Mouse (Mus musculus): ENCODE results near the gene 1810065E05Rik. TPM values are rescaled to one million over a fixed set of nuclear protein-coding genes. Genes with fewer than 3 reads are reported as not detected.

1810065E05Rik gene
- not detected for total RNA-seq (2021)

- no peak for DNase-seq
Measured at GRCm38 (mm10) chr11:58420815-58421214, at the start of gene 1810065E05Rik. Gene 1810065E05Rik, plus strand, starts transcription at chr11:58421111.

DNA sequence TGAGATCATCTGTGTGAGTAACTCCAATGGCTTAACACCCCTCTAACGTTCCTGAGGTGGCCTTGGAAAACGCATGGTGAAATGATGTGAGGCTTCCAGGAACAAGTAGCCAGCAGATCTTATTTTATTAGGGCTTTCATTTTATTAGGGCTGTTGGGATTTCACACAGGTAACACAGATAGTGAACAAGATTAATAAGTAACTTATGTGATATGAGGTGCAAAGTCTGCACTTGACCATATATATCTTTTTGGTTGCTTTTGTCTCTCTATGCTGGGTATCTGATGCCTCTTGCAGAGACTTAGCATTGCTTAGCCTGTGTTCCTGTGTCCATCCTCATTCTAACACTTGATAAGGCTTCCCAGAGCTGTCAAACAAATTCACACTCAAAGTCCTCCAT, 43.6 kb upstream of the 1810065E05Rik start:
- no peak for DNase-seq

- no peak for DNase-seq
Measured at GRCm38 (mm10) chr11:58377686-58378085, 43.2 kb upstream of the 1810065E05Rik start.

- DNase-seq: peak; percentile 27 to 35
Measured at GRCm38 (mm10) chr11:58378763-58379278, 42.1 kb upstream of the 1810065E05Rik start, which contains the start of gene Lypd8. Gene Lypd8, plus strand, starts transcription at chr11:58379043.

DNA sequence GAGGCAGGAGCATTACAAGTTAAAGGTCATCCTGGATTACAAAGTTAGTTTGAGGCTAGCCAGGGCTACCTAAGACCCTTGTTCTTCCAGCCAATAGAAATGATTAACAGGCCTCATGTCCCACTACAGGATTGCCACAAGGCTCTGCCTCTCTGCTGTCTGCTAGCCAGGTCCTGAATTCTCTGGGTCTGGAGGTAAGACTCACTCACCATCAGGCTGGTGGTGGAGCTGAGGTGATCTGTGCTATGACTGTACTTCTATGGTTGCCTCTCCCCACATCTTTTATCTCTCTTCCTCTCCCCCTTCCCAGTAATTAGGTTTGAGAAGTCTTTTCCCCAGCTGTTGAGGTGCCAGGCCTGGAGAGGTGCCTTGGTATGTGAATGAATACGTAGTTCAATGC, 41.4 kb upstream of the 1810065E05Rik start:
- DNase-seq: no peak

DNA sequence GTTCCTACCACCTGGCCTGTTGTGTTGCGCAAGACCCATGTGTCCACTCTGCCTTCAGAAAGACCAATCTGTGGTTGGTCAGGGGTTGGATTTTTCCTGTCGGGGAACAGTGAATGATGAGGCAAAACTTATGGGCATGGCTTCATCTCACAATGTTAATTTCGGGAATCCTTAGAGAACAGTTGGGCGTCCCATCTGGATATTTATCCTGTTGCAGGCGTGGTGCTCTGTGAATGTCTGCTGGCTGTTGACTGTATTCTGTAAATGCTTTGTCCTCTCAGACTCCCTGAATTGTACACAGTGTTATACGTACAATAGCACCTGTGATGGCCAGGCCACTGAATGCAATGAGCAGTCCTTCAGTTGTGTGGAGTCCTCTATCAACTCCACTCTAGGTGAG, 38.4 kb upstream of the 1810065E05Rik start:
- DNase-seq: peak; percentile 27 to 30

GRCm38 (mm10) chr11:58399985-58400645, 20.8 kb upstream of the 1810065E05Rik start:
- DNase-seq: no peak

GRCm38 (mm10) chr11:58400655-58401054, 20.3 kb upstream of the 1810065E05Rik start:
- no peak for DNase-seq

GRCm38 (mm10) chr11:58408066-58408465, 12.8 kb upstream of the 1810065E05Rik start:
- DNase-seq: no peak

GRCm38 (mm10) chr11:58418336-58418735, 2.6 kb upstream of the 1810065E05Rik start:
- peak; percentile 21 for DNase-seq

DNA sequence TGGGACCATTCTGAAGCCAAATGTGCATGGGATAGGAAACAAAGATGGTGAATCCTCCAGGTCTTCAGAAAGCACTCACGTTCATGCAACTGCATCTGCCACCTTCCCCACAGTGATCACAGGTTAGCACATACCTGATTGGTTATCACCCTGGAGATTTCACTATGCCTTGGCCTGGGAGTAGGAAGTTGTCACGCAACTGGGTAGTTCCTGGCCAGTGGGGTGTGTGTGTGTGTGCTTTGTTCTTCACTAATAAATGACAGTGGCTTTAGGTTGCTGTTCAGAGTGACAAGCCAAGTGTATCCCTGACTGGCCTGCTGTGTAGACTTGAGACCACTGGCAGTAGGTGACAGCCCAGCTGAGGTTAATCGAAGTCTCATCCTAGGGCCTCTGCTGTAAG, 11.3 kb downstream of the 1810065E05Rik start, which contains the start of gene Gm12253:
Gm12253 (plus strand) TSS at position 301 of the 400 bp plus-strand sequence.
- no peak for DNase-seq

GRCm38 (mm10) chr11:58437866-58438265, 17.0 kb downstream of the 1810065E05Rik start:
- DNase-seq: no peak

- DNase-seq: no peak
Measured at GRCm38 (mm10) chr11:58452759-58453158, 31.8 kb downstream of the 1810065E05Rik start, which contains the start of gene Lypd9. Gene Lypd9, minus strand, starts transcription at chr11:58452923.

- DNase-seq: no peak
Measured at GRCm38 (mm10) chr11:58453592-58453991, 32.7 kb downstream of the 1810065E05Rik start.

DNA sequence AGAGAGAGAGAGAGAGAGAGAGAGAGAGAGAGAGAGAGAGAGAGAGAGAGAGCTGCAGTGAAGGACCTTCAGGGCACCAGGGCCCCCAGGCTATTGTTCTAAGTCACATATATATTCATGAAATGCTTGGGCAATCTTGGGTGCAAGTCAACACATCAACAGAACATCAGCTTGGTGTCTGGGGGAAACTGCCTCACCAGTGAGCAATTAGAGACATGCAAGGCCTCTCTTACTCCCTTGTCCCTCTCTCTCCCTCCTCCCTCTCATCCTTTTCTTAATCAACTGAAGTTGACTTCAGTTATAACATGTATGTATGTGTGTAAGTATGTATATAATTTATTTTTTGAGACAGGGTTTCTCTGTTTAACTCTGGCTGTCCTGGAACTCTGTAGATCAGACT, 41.3 kb downstream of the 1810065E05Rik start, which contains the start of gene Olfr30:
Olfr30 (minus strand) TSS at position 101 of the 400 bp plus-strand sequence.
- no peak for DNase-seq

Other genes with a start within 250 kb of the 1810065E05Rik start
- 10 to 100 TPM; 32.7 to 38.3 TPM for gene Mrpl22, start 249.4 kb upstream of the 1810065E05Rik start, total RNA-seq (2021)
- 1 to 10 TPM; 2.1 TPM for gene Igtp, start 221.6 kb upstream of the 1810065E05Rik start, total RNA-seq (2021)
- 1 to 10 TPM; 2.2 to 2.3 TPM for gene Irgm2, start 221.5 kb upstream of the 1810065E05Rik start, total RNA-seq (2021)
- not detected for gene 4930438A08Rik, start 146.3 kb upstream of the 1810065E05Rik start, total RNA-seq (2021)
- gene Zfp692, start 114.0 kb upstream of the 1810065E05Rik start, total RNA-seq (2021): 10 to 100 TPM; 27.6 to 31.4 TPM
- gene Zfp672, start 90.8 kb upstream of the 1810065E05Rik start, total RNA-seq (2021): 10 to 100 TPM; 44.0 to 51.2 TPM
- 10 to 100 TPM; 50.3 to 52.9 TPM for gene Sh3bp5l, start 90.4 kb upstream of the 1810065E05Rik start, total RNA-seq (2021)
- under 1 TPM in 1 of 2 experiments, not detected in 1; 0.30 TPM for gene Lypd8, start 42.1 kb upstream of the 1810065E05Rik start, total RNA-seq (2021)
- not detected for gene Gm12253, start 11.4 kb downstream of the 1810065E05Rik start, total RNA-seq (2021)
- not detected for gene Lypd9, start 31.8 kb downstream of the 1810065E05Rik start, total RNA-seq (2021)
- gene Olfr30, start 41.2 kb downstream of the 1810065E05Rik start, total RNA-seq (2021): not detected
- not detected for gene Olfr332, start 71.4 kb downstream of the 1810065E05Rik start, total RNA-seq (2021)
- gene Olfr331, start 81.5 kb downstream of the 1810065E05Rik start, total RNA-seq (2021): not detected
- gene Olfr330, start 113.7 kb downstream of the 1810065E05Rik start, total RNA-seq (2021): not detected
- not detected for gene Olfr329-ps, start 125.3 kb downstream of the 1810065E05Rik start, total RNA-seq (2021)
- gene Olfr328, start 134.5 kb downstream of the 1810065E05Rik start, total RNA-seq (2021): under 1 TPM in 1 of 2 experiments, not detected in 1; 0.15 TPM
- gene Olfr224, start 149.4 kb downstream of the 1810065E05Rik start, total RNA-seq (2021): not detected
- gene Olfr325, start 156.6 kb downstream of the 1810065E05Rik start, total RNA-seq (2021): not detected
- gene Olfr324, start 174.0 kb downstream of the 1810065E05Rik start, total RNA-seq (2021): not detected
- not detected for gene 2210407C18Rik, start 195.0 kb downstream of the 1810065E05Rik start, total RNA-seq (2021)
- not detected for gene Olfr323, start 209.4 kb downstream of the 1810065E05Rik start, total RNA-seq (2021)
- not detected for gene Trim58, start 219.4 kb downstream of the 1810065E05Rik start, total RNA-seq (2021)
- gene Olfr322, start 237.7 kb downstream of the 1810065E05Rik start, total RNA-seq (2021): not detected